Mouse (Mus musculus): ENCODE data around the gene Grxcr1. TPM values are rescaled to one million over a fixed set of nuclear protein-coding genes. Genes with fewer than 3 reads are reported as not detected.

Gene Grxcr1
- polyA plus RNA-seq, 1 experiment, result not detected

- TF ChIP-seq POLR2A (IDR thresholded peaks at IDR 0.05; ENCODE audit: low read depth, low read length) (no peak), CTCF (IDR thresholded peaks at IDR 0.05; ENCODE audit: borderline replicate concordance, insufficient read depth, low read length) (no peak)
- no peak overlapping the region for H3K4me3 ChIP-seq (ENCODE audit: insufficient read depth, low read length)
- H3K4me1 ChIP-seq (ENCODE audit: control insufficient read depth, insufficient read depth, low read length), result no peaks in the 10 kb centered on the region
- no peak overlapping the region for H3K27ac ChIP-seq (ENCODE audit: insufficient read depth, low read length)
Observed at GRCm38 (mm10) chr5:68026658-68027422, 4.8 kb upstream of the Grxcr1 start.

GRCm38 (mm10) chr5:68027474-68027873, 4.2 kb upstream of the Grxcr1 start:
- H3K4me3 ChIP-seq (ENCODE audit: insufficient read depth, low read length), result no peak overlapping the region
- TF ChIP-seq CTCF (IDR thresholded peaks at IDR 0.05; ENCODE audit: borderline replicate concordance, insufficient read depth, low read length) (no peak), POLR2A (IDR thresholded peaks at IDR 0.05; ENCODE audit: low read depth, low read length) (no peak)
- H3K27ac ChIP-seq (ENCODE audit: insufficient read depth, low read length), result no peak overlapping the region
- H3K4me1 ChIP-seq (ENCODE audit: control insufficient read depth, insufficient read depth, low read length), result no peaks in the 10 kb centered on the region

GRCm38 (mm10) chr5:68033345-68033744, 1.7 kb downstream of the Grxcr1 start:
- no peak overlapping the region for H3K27ac ChIP-seq (ENCODE audit: insufficient read depth, low read length)
- no peak for TF ChIP-seq CTCF (IDR thresholded peaks at IDR 0.05; ENCODE audit: borderline replicate concordance, insufficient read depth, low read length)
- no peak for TF ChIP-seq POLR2A (IDR thresholded peaks at IDR 0.05; ENCODE audit: low read depth, low read length)

GRCm38 (mm10) chr5:68039077-68039476, 7.4 kb downstream of the Grxcr1 start:
- no peak for TF ChIP-seq POLR2A (IDR thresholded peaks at IDR 0.05; ENCODE audit: low read depth, low read length)
- no peak for TF ChIP-seq CTCF (IDR thresholded peaks at IDR 0.05; ENCODE audit: borderline replicate concordance, insufficient read depth, low read length)
- no peaks in the 10 kb centered on the region for H3K4me1 ChIP-seq (ENCODE audit: control insufficient read depth, insufficient read depth, low read length)

More at GRCm38 (mm10) chr5:68033345-68033744, 1.7 kb downstream of the Grxcr1 start:
- no peak overlapping the region for H3K4me3 ChIP-seq (ENCODE audit: insufficient read depth, low read length)
- no peaks in the 10 kb centered on the region for H3K4me1 ChIP-seq (ENCODE audit: control insufficient read depth, insufficient read depth, low read length)

GRCm38 (mm10) chr5:68043339-68043738, 11.7 kb downstream of the Grxcr1 start:
- no peak overlapping the region for H3K4me3 ChIP-seq (ENCODE audit: insufficient read depth, low read length)
- H3K4me1 ChIP-seq (ENCODE audit: control insufficient read depth, insufficient read depth, low read length), result no peaks in the 10 kb centered on the region
- TF ChIP-seq POLR2A (IDR thresholded peaks at IDR 0.05; ENCODE audit: low read depth, low read length), result no peak
- no peak for TF ChIP-seq CTCF (IDR thresholded peaks at IDR 0.05; ENCODE audit: borderline replicate concordance, insufficient read depth, low read length)
- no peak overlapping the region for H3K27ac ChIP-seq (ENCODE audit: insufficient read depth, low read length)

More at GRCm38 (mm10) chr5:68039077-68039476, 7.4 kb downstream of the Grxcr1 start:
- no peak overlapping the region for H3K27ac ChIP-seq (ENCODE audit: insufficient read depth, low read length)
- H3K4me3 ChIP-seq (ENCODE audit: insufficient read depth, low read length), result no peak overlapping the region

GRCm38 (mm10) chr5:68048783-68049182, 17.1 kb downstream of the Grxcr1 start:
- TF ChIP-seq POLR2A (IDR thresholded peaks at IDR 0.05; ENCODE audit: low read depth, low read length) (no peak), CTCF (IDR thresholded peaks at IDR 0.05; ENCODE audit: borderline replicate concordance, insufficient read depth, low read length) (no peak)
- H3K27ac ChIP-seq (ENCODE audit: insufficient read depth, low read length), result no peak overlapping the region
- H3K4me1 ChIP-seq (ENCODE audit: control insufficient read depth, insufficient read depth, low read length), result no peaks in the 10 kb centered on the region
- no peak overlapping the region for H3K4me3 ChIP-seq (ENCODE audit: insufficient read depth, low read length)

GRCm38 (mm10) chr5:68049536-68049935, 17.9 kb downstream of the Grxcr1 start:
- H3K4me1 ChIP-seq (ENCODE audit: control insufficient read depth, insufficient read depth, low read length), result no peaks in the 10 kb centered on the region
- H3K4me3 ChIP-seq (ENCODE audit: insufficient read depth, low read length), result no peak overlapping the region
- TF ChIP-seq CTCF (IDR thresholded peaks at IDR 0.05; ENCODE audit: borderline replicate concordance, insufficient read depth, low read length) (no peak), POLR2A (IDR thresholded peaks at IDR 0.05; ENCODE audit: low read depth, low read length) (no peak)
- no peak overlapping the region for H3K27ac ChIP-seq (ENCODE audit: insufficient read depth, low read length)

GRCm38 (mm10) chr5:68051101-68051500, 19.5 kb downstream of the Grxcr1 start:
- H3K4me3 ChIP-seq (ENCODE audit: insufficient read depth, low read length), result no peak overlapping the region
- TF ChIP-seq CTCF (IDR thresholded peaks at IDR 0.05; ENCODE audit: borderline replicate concordance, insufficient read depth, low read length) (no peak), POLR2A (IDR thresholded peaks at IDR 0.05; ENCODE audit: low read depth, low read length) (no peak)
- H3K27ac ChIP-seq (ENCODE audit: insufficient read depth, low read length), result no peak overlapping the region
- H3K4me1 ChIP-seq (ENCODE audit: control insufficient read depth, insufficient read depth, low read length), result no peaks in the 10 kb centered on the region

GRCm38 (mm10) chr5:68057574-68057973, 25.9 kb downstream of the Grxcr1 start:
- TF ChIP-seq POLR2A (IDR thresholded peaks at IDR 0.05; ENCODE audit: low read depth, low read length) (no peak), CTCF (IDR thresholded peaks at IDR 0.05; ENCODE audit: borderline replicate concordance, insufficient read depth, low read length) (no peak)
- Histone ChIP-seq H3K4me1 (ENCODE audit: control insufficient read depth, insufficient read depth, low read length) (no peaks in the 10 kb centered on the region), H3K4me3 (ENCODE audit: insufficient read depth, low read length) (no peak overlapping the region), H3K27ac (ENCODE audit: insufficient read depth, low read length) (no peak overlapping the region)

GRCm38 (mm10) chr5:68068694-68069093, 37.1 kb downstream of the Grxcr1 start:
- Histone ChIP-seq H3K4me3 (ENCODE audit: insufficient read depth, low read length) (no peak overlapping the region), H3K4me1 (ENCODE audit: control insufficient read depth, insufficient read depth, low read length) (no peaks in the 10 kb centered on the region)
- TF ChIP-seq POLR2A (IDR thresholded peaks at IDR 0.05; ENCODE audit: low read depth, low read length), result no peak
- TF ChIP-seq CTCF (IDR thresholded peaks at IDR 0.05; ENCODE audit: borderline replicate concordance, insufficient read depth, low read length), result no peak

More at GRCm38 (mm10) chr5:68068694-68069093, 37.1 kb downstream of the Grxcr1 start:
- H3K27ac ChIP-seq (ENCODE audit: insufficient read depth, low read length), result no peak overlapping the region

Measured in embryonic fibroblast, embryonic 13.5 days (primary cell).